Mouse (Mus musculus) lung, embryonic 16.5 days (tissue): ENCODE measurements around the gene Ankrd16. TPM values are rescaled to one million over a fixed set of nuclear protein-coding genes. Genes with fewer than 3 reads are reported as not detected.

Experiments used
- ATAC-seq: fragments of 200-750 bp; cut with Nextera tagmentation; 2 replicates; pipeline ENCODE4 v1.8.0; 2017; ENCODE audit warnings: low read depth, mild to moderate bottlenecking, moderate library complexity
- H3K27ac ChIP-seq: fragments of 300-500 bp; sonication (generic); 2 replicates; pipeline ENCODE4 v1.5.1; 2014; ENCODE audit warnings: mild to moderate bottlenecking, control low read depth, low read length
- H3K27me3 ChIP-seq: fragments of 300-500 bp; sonication (generic); 2 replicates; pipeline ENCODE4 v1.6.1; 2014; ENCODE audit warnings: low read depth, low read length, mixed read lengths; ENCODE audit not compliant: control insufficient read depth, insufficient read depth
- H3K36me3 ChIP-seq: fragments of 300-500 bp; sonication (generic); 2 replicates; pipeline ENCODE4 v1.6.1; 2014; ENCODE audit warnings: low read length; ENCODE audit not compliant: control insufficient read depth, insufficient read depth
- H3K4me1 ChIP-seq: fragments of 300-500 bp; sonication (generic); replicated peaks from 2 replicates; pipeline ENCODE4 v1.6.1; 2014; ENCODE audit warnings: low read length, mixed read lengths; ENCODE audit not compliant: control insufficient read depth, insufficient read depth
- H3K4me2 ChIP-seq: fragments of 300-500 bp; sonication (generic); 2 replicates; pipeline ENCODE4 v1.6.1; 2014; ENCODE audit warnings: low read depth, low read length, control low read depth
- H3K4me3 ChIP-seq: fragments of 300-500 bp; sonication (generic); 2 replicates; pipeline ENCODE4 v1.5.1; 2014; ENCODE audit warnings: mild to moderate bottlenecking, low read length, control low read depth
- H3K9ac ChIP-seq: fragments of 300-500 bp; sonication (generic); 2 replicates; pipeline ENCODE4 v1.6.1; 2014; ENCODE audit warnings: low read length, control low read depth
- H3K9me3 ChIP-seq: fragments of 300-500 bp; sonication (generic); 2 replicates; pipeline ENCODE4 v1.6.1; 2016; ENCODE audit warnings: low read length; ENCODE audit not compliant: control insufficient read depth
- WGBS: fragments of 180-500 bp; shearing (Covaris S2); extraction: QIAGEN DNeasy Blood & Tissue Kit; methylation state at CpG from one replicate; pipeline ENCODE4 v1.1.7; 2014; 5-methylcytosine and 5-hydroxymethylcytosine counted together
- polyA plus RNA-seq: library from polyadenylated mRNA; unstranded; fragments of >200 nt; fragmentation: Nextera tagmentation; extraction: Ambion mirVana; gene quantifications from 2 replicates; pipeline ENCODE4 v1.2.1, GENCODE M21; 2015

Gene Ankrd16
- polyA plus RNA-seq, 1 experiment from 2014 or later, result 40.6 TPM

DNA sequence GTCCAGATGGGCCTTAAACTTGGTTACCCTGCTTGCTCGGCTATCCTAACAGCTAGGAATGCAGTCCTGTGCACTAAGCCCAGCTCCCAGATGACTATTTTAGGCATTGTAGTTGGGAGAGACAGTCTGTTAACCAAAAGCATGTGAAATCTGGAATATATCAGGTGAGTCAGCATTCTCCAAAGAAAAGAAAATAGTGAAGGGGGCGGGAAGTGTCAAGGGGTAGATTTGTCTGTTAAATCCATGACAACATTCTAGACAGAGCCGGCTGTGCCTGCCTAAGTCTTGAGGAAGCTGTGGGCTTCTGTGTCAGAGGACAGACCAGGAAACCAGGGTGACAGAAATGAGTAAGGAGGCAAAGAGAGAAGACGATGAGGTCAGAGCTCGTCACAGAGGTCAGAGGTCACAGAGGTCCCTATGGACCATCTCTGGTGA lies 20.3 kb downstream of the Ankrd16 start:
- 63% methylated on average over 5 of the region's 5 CpGs for WGBS
- Histone ChIP-seq H3K36me3 (no peaks in the 10 kb centered on the region), H3K9ac (no peak overlapping the region), H3K4me1 (no peaks in the 10 kb centered on the region), H3K9me3 (no peaks in the 10 kb centered on the region), H3K27me3 (no peaks in the 10 kb centered on the region), H3K4me2 (no peak overlapping the region), H3K27ac (no peak overlapping the region), H3K4me3 (no peak overlapping the region)
- ATAC-seq, result no peak

DNA sequence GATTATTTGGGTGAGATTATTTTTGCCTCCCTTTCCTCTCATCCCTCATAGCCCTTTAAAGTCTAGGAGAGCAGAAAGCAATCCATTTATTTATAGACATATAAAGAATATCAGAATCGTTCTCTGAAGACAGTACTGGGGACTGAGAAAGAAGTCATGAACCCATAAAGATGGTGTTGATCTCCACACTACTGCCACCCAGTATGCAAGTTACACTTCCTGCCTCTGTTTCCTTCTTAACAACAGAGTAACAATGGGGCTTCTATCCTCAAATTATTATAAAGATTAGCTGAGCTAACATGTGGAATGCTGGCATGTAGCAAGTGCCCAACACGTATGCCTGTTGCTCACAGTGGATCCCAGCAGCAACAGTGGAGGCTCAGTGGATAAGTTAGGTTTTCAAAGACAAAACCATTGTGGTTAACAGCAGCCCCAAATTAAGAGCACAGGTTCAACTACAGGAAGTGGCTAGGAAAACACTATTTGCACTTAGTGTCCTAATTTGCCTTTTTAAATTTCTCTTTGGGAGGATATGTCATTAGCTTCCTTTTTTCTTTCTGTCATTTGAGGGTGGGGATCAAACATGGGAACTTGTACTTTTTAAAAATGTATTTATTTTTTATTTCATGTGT lies 23.7 kb downstream of the Ankrd16 start:
- no peak overlapping the region for H3K4me3 ChIP-seq
- H3K4me1 ChIP-seq, result no peaks in the 10 kb centered on the region
- H3K9ac ChIP-seq, result no peak overlapping the region
- H3K36me3 ChIP-seq, result no peaks in the 10 kb centered on the region
- no peaks in the 10 kb centered on the region for H3K27me3 ChIP-seq
- no peak overlapping the region for H3K4me2 ChIP-seq
- no peak overlapping the region for H3K27ac ChIP-seq
- no peak for ATAC-seq
- 65% methylated on average over 2 of the region's 2 CpGs for WGBS
- H3K9me3 ChIP-seq, result no peaks in the 10 kb centered on the region

Other genes starting within 250 kb of the Ankrd16 start
- 17.9 and 19.2 TPM in 2 replicates for gene Pfkfb3, start 223.8 kb upstream of the Ankrd16 start, polyA plus RNA-seq
- gene Rbm17, start 173.7 kb upstream of the Ankrd16 start, polyA plus RNA-seq, result 115 and 130 TPM in 2 replicates
- not detected in 2 replicates for gene Gm17490, start 151.6 kb upstream of the Ankrd16 start, polyA plus RNA-seq
- gene Il2ra, start 135.1 kb upstream of the Ankrd16 start, polyA plus RNA-seq, result 1.9 and 3.1 TPM in 2 replicates
- gene Il15ra, start 72.6 kb upstream of the Ankrd16 start, polyA plus RNA-seq, result 3.8 and 5.4 TPM in 2 replicates
- gene Fbh1, start 294 bp upstream of the Ankrd16 start, polyA plus RNA-seq, result 117 and 119 TPM in 2 replicates